Mouse (Mus musculus) 416B (cell line): ENCODE data around the gene Pagr1b.

Experiments
- DNase-seq: peaks from one replicate; pipeline ENCODE4 v3.0.0; 2011; ENCODE audit warnings: low read depth

Pagr1b gene

GRCm38 (mm10) chr7:126996449-126996848 is 19.8 kb downstream of the Pagr1b start:
- DNase-seq: peak; percentile 40

- DNase-seq: no peak
These were observed 27.5 kb downstream of the Pagr1b start for GRCm38 (mm10) chr7:126988816-126989215.

DNA sequence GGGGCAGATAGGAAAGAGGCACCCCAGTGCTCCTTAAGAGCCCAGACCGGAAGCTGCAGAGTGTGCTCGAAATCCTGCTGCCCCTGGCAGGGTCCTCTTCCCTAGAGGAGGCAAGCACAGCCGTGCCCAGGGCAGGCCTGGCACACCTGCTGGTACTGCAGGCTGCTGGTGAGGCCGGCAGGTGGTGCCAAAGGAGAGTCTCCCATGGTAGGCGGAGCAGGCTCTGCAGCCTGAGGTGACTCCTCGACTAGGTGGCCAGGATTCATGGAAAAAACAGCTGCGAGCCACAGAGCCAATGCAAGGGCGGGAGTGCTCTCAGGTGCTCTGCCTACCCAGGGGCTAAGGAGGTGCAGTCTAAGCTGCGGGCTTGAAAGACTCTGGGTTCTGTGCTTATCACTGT is 30.0 kb downstream of the Pagr1b start:
- no peak for DNase-seq

- no peak for DNase-seq
These were observed 31.4 kb downstream of the Pagr1b start for GRCm38 (mm10) chr7:126984667-126985444.

GRCm38 (mm10) chr7:126983113-126983512 is 33.2 kb downstream of the Pagr1b start:
- DNase-seq: no peak

- DNase-seq: no peak
These were observed 34.2 kb downstream of the Pagr1b start for GRCm38 (mm10) chr7:126982054-126982453.

DNA sequence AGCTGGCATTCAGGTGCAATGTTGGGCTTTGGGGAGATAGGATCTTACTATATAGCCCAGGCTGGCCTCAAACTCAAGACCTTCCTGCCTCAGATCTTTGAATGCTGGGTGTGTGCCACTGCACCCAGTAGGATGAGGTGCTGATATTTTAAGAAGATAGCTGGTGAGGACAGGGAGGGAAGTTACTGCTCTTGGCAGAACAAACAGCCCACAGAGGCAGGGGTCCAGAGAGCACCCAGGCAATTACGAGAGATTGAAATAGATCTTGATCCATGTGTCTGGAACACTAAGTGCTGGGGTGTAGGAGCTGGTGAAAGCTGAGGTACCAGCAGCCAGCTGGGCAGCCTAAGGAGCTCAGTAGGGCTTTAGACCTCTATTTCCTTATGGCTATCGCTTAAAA is 34.7 kb downstream of the Pagr1b start:
- no peak for DNase-seq

- no peak for DNase-seq
These were observed 37.4 kb downstream of the Pagr1b start for GRCm38 (mm10) chr7:126978841-126979240.

- peak; percentile 20 for DNase-seq
These were observed 39.3 kb downstream of the Pagr1b start for GRCm38 (mm10) chr7:126976878-126977459.

DNA sequence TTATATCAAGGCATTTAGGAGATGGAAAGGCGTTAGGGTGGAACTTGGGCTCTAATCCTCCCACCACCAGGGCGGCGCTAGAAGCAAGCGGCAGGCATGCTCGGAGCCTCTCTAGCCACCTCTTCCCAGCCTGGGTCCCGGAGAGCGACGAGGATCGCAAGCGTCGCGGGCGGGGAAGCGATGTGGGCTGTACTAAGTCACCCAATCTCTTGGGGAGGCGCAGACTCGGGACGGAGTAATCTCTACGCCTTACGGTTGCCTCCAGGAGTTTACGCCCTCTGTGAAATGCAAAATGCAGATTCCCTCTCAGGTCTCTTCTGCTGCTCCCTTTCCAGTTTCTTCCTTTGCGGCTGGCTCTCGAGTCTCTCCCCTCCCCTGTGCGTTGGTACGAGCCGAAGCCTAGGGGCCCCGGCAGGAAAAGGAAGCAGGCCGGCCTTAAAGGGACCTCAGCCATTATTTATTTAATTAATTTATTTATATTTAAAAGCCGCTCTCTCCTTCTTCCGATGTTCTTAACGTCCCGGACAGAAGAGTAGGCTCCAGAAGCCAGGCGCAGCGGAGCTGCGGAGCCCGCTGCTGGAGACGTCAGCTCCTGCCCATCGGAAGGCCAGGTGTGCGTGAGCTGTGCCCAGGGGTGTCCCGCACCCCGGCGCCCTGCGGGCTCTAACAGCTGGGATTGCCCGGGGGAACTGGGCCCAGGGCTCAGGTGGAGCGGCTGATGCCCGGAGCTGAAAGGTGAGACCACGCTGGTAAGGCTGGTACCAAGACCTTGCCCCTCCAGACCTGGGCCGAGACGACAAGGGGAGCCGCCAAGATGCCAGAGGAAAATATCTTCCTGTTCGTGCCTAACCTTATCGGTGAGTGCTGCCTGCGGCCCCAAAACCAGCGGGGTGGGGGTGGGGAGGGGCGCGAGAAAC is 40.1 kb downstream of the Pagr1b start, which contains the start of gene Cdiptos:
TSS of gene Cdiptos (minus strand) at position 149 of the 917 bp plus-strand sequence.
- peak; percentile 98 for DNase-seq

GRCm38 (mm10) chr7:126975893-126975949 is 40.6 kb downstream of the Pagr1b start, which contains the start of gene Cdipt:
Gene Cdipt (plus strand): TSS chr7:126975914.
- no peak for DNase-seq

DNA sequence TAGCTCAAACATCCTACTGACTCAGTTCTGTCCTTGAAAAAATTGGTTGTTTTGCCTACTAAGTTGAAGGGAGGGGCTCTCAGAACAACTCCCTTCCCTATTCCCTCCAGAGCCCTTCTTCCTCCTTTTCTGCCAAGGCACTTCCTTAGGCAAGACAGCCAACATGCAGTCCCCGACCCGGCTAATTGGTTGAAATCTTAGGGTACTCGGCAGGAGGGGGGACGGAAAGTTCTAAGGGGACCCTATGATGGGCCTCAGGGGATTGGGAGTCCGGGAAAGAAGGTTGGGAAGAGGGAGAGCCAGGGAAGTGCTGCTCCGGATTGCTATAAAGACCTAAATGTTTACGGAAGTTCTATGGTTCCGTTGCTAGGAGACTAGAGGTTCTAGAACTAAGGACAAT is 40.8 kb downstream of the Pagr1b start:
- DNase-seq: peak; percentile 57

- no peak for DNase-seq
These were observed 48.9 kb downstream of the Pagr1b start for GRCm38 (mm10) chr7:126967361-126967760.

DNA sequence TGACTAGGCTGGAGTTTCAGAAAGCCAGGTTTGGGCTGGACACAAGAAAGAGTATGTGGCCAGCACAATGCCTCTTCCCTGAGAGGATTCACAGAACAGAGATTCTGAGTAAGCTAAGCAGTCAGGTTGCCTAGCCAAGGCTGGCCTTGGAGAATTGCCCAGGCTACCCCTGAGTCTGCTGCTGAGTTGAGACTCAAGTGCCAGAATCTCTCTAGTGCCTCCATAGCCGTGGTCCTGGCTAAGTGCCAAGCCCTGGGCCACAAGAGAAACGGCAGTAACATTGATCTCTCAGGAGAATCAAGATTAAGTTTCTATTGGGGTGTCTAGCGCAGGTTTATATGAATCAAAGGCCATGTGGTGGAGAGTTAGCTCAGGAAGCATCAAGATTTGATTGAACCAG is 50.7 kb downstream of the Pagr1b start:
- no peak for DNase-seq

- DNase-seq: peak; percentile 56
These were observed 52.6 kb downstream of the Pagr1b start for GRCm38 (mm10) chr7:126963548-126964286.

DNA sequence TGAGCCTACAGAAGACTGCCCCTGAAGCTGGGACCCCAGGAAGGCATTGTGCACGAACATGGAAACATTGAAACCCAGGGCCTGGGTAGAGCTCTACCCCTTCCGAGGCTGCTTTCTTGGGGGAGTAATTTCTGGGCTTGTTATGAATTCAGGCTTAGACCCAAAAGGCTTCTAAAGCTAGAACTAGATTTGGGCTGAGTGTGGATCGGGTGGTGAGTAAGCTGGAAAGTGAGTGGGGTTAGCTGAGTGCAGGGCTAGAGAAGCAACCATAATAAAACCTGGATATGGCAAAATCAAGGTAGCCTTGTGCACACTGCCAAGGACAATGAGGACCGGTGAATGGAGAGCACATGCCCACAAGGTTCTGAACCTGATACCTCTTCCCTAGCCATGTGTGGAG is 54.3 kb downstream of the Pagr1b start:
- no peak for DNase-seq

GRCm38 (mm10) chr7:126961095-126961494 is 55.2 kb downstream of the Pagr1b start:
- DNase-seq: no peak

GRCm38 (mm10) chr7:126959780-126960179 is 56.5 kb downstream of the Pagr1b start:
- no peak for DNase-seq

- no peak for DNase-seq
These were observed 61.2 kb downstream of the Pagr1b start for GRCm38 (mm10) chr7:126955125-126955524.

DNA sequence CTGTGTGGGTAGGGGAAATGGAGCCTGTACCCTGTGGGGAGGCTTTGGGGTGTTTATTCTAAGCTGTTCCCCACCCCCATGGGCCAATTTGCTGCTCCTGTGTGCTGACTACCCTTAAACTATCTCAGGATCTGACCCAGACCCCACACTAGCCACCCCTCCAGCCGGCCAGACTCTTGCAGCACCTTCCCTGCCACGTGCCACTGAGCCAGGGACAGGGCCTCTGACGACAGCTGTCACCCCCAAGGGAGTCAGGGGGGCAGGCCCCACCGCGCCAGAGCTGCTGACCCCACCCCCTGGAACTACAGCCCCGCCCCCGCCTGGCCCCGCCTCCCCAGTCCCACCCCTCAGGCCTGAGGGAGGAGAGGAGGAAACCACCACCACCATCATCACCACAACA is 63.6 kb downstream of the Pagr1b start:
- DNase-seq: no peak

DNA sequence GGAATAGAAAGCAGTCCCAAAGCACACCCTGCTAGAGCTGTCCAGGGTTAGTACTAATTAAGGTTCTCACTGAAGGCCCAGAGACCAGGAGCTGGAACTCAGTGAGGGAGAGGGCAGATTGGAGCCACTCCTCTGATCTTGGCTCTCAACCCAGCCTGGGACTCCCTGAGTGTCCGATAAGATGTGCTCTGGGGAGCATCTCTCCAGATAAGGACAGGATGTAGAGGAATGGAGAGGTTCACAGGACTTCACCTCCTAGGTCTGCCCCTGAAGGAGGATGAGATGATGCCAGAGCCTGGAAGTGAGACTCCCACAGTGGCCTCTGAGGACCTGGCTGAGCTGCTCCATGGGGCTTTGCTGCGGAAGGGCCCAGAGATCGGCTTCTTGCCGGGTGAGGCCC is 64.5 kb downstream of the Pagr1b start:
- no peak for DNase-seq
